Mouse (Mus musculus) cerebellum, postnatal 4 days (tissue): ENCODE results near the gene Tmem252.

ENCODE experiments used
- DNase-seq, 2 experiments: peaks; one replicate each; pipeline ENCODE4 v3.0.0; 2022; ENCODE audit warnings: low spot score in 2 of 2, mixed read lengths in 1 of 2

Tmem252 gene

GRCm38 (mm10) chr19:24673762-24674161 lies at the start of gene Tmem252:
Gene Tmem252, plus strand, starts transcription at chr19:24674008.
- no peak for DNase-seq

DNA sequence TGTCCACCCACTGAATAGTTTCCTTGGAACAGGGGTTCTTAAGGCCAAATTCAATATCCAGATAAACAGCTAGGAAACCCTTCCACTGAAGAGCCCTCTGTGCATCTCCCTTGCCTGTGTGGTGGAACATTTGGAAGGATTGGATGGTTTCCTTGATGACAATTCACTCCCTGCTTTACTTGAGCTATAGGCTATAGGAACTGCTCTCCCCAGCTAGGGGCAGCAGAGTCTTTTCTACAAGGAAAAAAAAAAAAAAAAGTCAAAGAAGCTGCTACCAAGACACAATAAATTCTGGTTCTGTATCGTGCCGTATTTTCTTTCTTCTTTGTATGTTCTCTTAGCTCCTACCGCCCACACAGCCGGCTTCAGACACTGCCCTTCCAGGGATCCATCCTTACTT lies 45.8 kb upstream of the Tmem252 start:
- no peak for DNase-seq

DNA sequence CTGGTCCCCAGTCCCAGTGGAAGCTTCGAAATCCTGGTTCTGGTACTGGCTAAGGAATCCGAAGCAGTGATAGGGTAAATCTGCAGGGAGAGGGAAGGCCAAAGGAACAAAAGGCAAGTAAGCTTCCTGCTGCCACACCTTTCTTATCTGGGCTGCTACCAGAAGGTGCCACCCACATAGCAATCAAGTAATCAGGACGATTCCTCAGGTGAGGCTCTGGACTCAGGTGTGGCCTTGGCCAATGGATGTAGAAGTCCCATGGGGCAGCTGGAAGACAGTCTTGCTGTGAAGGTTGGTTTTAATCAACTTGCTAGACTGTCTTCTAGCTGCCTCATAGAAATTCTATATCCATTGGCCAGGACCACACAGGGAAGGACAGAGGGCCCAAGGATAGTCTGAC lies 40.8 kb upstream of the Tmem252 start:
- DNase-seq, result no peak

DNA sequence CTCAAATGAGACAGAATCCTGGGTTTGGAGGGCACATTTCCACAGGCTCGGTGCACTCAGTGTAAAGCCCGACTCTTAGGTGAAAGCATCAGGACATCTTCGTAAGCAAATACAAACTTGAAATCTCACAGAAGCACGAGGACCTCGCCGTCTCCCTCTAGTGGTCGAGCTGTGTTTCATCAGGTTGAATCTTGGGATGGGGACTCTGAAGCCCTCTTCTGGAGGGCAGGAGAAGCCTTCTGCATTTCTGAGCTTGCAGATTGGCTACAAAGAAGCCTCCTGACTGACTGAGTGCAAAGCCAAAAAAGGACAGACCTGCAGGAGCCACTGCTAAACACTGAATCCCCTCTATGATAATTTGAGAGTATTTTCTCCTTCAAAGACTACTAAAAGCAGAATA lies 39.2 kb upstream of the Tmem252 start:
- peak; percentile 51 to 66 for DNase-seq

- DNase-seq, result no peak
Observed at GRCm38 (mm10) chr19:24636616-24637015, 37.2 kb upstream of the Tmem252 start.

- no peak for DNase-seq
Observed at GRCm38 (mm10) chr19:24637988-24638387, 35.8 kb upstream of the Tmem252 start.

DNA sequence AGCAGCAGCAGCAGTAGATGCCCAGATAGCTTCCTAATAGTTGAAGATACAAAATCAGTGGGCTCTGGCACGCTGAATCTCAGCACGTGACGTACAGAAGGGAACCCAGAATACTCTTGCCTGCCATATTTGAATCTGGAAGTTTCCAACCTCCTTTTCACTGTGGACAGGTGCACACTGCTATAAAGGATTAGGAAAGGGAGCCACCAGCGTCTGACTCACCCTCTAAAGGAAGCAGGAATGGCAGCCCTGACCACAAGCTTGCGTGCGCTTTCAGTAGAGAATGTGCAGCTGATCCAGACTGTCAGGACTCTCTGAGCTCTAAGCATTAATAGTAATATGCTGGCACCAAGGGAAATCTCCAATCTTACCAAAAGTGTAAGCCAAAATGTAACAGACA lies 32.8 kb upstream of the Tmem252 start:
- no peak for DNase-seq

DNA sequence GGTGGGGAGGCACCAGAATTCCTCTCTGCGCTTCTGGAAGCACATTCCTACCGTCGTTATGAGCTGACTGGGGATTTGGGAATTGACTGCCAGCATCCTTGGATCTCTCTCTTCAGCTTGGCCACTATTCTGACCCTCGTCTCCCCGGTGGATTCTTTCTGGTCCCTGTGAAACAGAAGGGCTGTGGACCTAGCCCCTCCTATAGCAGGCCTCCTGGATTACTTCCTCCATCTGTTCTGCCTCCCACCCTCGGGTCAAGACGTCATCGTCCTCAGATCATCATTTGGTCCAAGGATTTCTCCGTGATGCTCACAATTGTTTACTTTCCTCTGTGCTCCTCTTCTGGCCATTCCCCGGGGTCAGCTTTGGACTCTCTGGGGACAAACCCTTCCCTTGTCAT lies 28.8 kb upstream of the Tmem252 start:
- DNase-seq, result no peak

DNA sequence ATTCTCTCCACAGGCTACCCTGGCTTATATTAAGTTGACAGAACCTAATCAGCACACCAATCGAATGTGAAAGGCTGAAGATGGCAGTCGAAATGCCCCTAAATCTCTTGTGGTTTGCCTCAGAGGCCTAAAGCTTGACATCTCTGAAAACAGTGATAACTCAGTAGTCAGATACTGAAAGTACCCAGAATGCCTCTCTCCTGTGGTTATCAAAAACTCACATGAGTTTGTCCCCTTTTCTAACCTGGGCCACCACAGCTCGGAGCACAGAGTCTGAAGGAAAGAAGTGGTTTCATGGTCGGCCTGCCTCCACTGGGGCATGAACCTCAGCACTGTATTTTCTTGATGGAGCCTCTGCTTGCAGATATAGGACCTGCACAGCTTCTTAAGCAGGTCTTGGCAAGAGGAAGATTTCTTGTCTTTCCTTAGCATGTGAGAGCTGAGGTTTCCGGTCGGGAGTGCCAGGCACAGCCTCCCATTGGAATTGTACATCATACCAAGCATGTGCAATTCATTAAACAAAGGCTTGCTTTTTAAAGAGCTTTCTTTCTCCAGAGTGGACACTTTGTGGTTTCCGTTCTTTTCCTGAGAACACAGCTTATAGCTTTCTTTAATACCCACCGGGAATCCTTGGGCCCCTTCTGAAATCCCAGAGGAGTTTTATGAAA lies 27.5 kb upstream of the Tmem252 start:
- no peak for DNase-seq

- DNase-seq, result no peak
Observed at GRCm38 (mm10) chr19:24648016-24648415, 25.8 kb upstream of the Tmem252 start.

GRCm38 (mm10) chr19:24650428-24650827 lies 23.4 kb upstream of the Tmem252 start:
- no peak for DNase-seq

DNA sequence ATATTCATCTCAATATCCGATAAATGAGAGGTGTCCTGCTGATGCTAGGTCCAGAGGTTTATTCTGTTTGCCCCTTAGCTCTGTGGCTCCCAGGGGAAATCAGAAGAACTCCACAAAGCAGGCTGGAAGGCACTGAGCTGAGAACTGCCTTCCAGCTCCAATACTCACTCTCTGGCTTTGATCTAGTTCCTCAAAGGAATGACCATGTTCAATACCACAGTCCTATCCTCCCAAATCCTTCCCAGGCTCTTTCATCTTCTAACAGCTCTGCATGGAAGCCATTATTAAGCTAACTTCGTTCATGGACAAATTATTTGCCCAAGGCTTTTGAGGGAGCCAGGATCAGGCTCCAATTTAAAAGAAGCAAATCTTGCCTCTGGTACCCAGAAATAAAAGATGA lies 22.2 kb upstream of the Tmem252 start:
- no peak for DNase-seq

DNA sequence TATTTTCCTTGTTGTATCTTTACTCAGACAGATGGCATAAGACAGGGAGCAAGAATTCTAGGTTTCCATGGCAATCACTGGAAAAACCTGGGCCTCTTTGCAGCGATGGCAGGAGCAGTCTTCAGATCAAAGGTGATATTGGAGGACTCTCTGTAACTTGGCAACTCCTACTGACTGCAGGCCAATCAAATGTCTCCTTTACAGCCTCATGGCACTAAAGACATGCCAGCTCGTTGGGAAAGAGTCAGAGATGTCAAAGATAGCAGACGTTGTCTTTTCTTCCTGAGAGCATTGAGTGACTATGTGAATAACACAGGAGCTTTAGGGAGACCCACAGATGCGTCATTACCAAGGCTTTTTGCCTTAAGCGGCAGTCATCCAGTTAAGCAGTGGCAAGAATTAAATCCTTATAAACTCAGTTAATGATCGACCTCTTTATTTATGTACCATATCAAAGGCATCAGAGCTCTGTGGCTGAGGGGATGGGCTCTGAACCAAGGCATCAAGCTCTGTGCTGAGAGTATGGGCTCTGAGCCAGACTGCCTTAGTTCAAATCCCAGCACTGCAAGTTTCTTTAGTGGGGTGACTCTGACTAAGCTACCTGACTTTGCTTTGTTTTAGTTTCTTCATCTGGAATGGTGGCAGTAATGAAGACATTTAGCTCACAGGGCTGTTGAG lies 21.3 kb upstream of the Tmem252 start:
- DNase-seq, result no peak

- DNase-seq, result no peak
Observed at GRCm38 (mm10) chr19:24653230-24653799, 20.5 kb upstream of the Tmem252 start.

DNA sequence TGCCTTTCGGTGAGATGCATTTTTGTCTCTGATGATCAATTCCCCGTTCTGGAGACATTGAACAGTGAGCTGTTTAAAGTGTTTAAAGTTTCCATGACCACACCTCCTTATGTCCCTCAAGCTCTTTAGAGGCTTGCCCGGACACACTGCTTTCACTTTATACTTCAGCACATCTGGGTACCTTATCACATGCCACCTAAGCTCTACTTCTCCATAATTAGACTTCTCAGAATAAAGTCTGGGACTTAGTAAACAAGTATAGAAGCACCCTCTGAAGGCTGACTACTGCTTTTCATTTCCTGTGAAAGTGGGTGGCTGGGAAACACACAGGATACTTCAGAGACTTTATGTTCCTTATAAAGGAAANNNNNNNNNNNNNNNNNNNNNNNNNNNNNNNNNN lies 16.8 kb upstream of the Tmem252 start:
- no peak for DNase-seq

GRCm38 (mm10) chr19:24662346-24662745 lies 11.5 kb upstream of the Tmem252 start:
- no peak for DNase-seq

DNA sequence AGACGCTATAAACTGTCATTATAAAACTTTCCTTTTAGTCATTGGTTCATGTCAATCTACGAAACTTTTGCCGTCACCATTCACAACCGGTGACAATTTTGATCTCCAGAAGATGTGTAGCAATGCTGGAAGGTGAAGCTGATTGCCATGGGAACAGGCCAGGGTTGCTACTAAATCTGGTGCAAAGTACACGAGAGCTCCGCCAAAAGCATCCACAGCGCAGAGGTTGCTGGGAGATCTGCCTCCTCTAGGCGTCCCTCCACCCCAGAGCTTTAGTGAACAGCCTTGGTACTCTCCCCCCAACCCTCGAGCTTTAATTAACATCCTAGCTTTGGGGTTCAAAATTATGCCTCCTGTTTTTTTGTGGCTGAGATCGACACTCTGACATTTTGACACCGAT lies 8.0 kb upstream of the Tmem252 start:
- DNase-seq, result no peak

- no peak for DNase-seq
Observed at GRCm38 (mm10) chr19:24667527-24667926, 6.3 kb upstream of the Tmem252 start.

DNA sequence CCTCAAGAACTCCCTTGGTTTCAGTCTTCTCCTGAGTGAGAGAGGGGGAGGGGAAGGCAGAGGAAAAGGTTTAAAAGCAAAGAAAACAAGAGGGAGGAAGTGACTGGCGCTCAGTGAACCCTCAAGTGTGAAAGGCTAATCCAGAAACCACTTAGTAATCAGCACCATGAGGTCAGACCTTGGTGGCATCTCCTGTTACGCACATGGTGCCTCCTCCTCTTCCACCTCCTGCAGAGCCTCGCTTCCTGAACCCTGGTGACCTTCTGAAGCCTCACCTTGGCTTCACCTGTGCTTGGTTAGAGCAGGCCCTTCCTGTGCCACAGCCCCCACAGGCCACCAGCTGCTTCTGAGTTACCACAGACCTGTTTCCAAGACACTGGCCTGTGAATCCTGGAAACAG lies 2.2 kb upstream of the Tmem252 start:
- DNase-seq, result no peak

- DNase-seq, result no peak
Observed at GRCm38 (mm10) chr19:24672366-24672960, 1.3 kb upstream of the Tmem252 start.

- DNase-seq, result no peak
Observed at GRCm38 (mm10) chr19:24673331-24673730, 477 bp upstream of the Tmem252 start.

DNA sequence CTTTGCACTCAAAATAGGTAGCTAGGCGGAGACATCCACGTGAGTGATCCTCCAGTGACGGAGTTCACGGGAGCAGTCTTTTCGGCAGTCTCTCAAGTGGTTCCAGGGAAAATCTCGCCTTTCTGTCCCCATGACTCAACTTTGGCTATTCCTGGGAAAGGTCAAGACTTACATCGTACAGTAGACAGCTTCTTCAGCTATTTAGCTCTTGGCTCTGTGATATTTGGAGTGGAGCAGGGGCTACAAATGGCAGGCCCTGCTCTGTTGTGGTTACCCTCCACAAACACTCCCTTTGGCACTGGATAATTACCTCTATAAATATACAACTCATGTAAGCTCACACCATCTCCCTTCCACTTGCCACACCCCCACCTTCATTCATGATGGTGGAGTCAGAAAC lies 2.6 kb downstream of the Tmem252 start:
- no peak for DNase-seq
